Mouse (Mus musculus) liver, embryonic 11.5 days (tissue): ENCODE data around the gene Etv1. TPM values are rescaled to one million over a fixed set of nuclear protein-coding genes. Genes with fewer than 3 reads are reported as not detected.

Source experiments
- ATAC-seq: fragments of 200-750 bp; cut with Nextera tagmentation; replicated peaks from 2 replicates; pipeline ENCODE4 v1.8.0; 2017; ENCODE audit warnings: moderate number of reproducible peaks, mild to moderate bottlenecking, moderate TSS enrichment, moderate library complexity; ENCODE audit not compliant: low FRiP score
- DNase-seq: peaks from one replicate; pipeline ENCODE4 v3.0.0-alpha.2; 2017; ENCODE audit warnings: low spot score
- H3K27ac ChIP-seq: fragments of 300-500 bp; sonication (generic); 2 replicates; pipeline ENCODE4 v1.5.1; 2014; ENCODE audit warnings: mild to moderate bottlenecking, low read depth, low read length, control low read depth
- H3K27me3 ChIP-seq: fragments of 300-500 bp; sonication (generic); replicated peaks from 2 replicates; pipeline ENCODE4 v1.6.1; 2014; ENCODE audit warnings: low read length, mixed read lengths; ENCODE audit not compliant: control insufficient read depth, insufficient read depth
- H3K36me3 ChIP-seq: fragments of 300-500 bp; sonication (generic); 2 replicates; pipeline ENCODE4 v1.6.1; 2014; ENCODE audit warnings: mild to moderate bottlenecking, low read length, moderate library complexity, mixed read lengths; ENCODE audit not compliant: control insufficient read depth, insufficient read depth
- H3K4me1 ChIP-seq: fragments of 300-500 bp; sonication (generic); replicated peaks from 2 replicates; pipeline ENCODE4 v1.6.1; 2014; ENCODE audit warnings: low read length, mixed read lengths; ENCODE audit not compliant: control insufficient read depth, insufficient read depth
- H3K4me2 ChIP-seq: fragments of 300-500 bp; sonication (generic); 2 replicates; pipeline ENCODE4 v1.6.1; 2014; ENCODE audit warnings: mild to moderate bottlenecking, control low read depth, moderate library complexity
- H3K4me3 ChIP-seq: fragments of 300-500 bp; sonication (generic); 2 replicates; pipeline ENCODE4 v1.5.1; 2014; ENCODE audit warnings: low read depth, low read length, control low read depth
- H3K9ac ChIP-seq: fragments of 300-500 bp; sonication (generic); 2 replicates; pipeline ENCODE4 v1.6.1; 2014; ENCODE audit warnings: low read depth, low read length, control low read depth
- H3K9me3 ChIP-seq: fragments of 300-500 bp; sonication (generic); 2 replicates; pipeline ENCODE4 v1.6.1; 2016; ENCODE audit warnings: low read length, inconsistent platforms, mixed read lengths; ENCODE audit not compliant: control insufficient read depth
- WGBS: fragments of 180-500 bp; shearing (Covaris S2); extraction: QIAGEN DNeasy Blood & Tissue Kit; methylation state at CpG from one replicate; pipeline ENCODE4 v1.1.7; 2014; 5-methylcytosine and 5-hydroxymethylcytosine counted together
- polyA plus RNA-seq: library from polyadenylated mRNA; unstranded; fragments of >200 nt; fragmentation: Nextera tagmentation; extraction: Ambion mirVana; gene quantifications from 2 replicates; pipeline ENCODE4 v1.2.1, GENCODE M21; 2014

Etv1 gene
- polyA plus RNA-seq, 1 experiment from 2014 or later = 4.9 TPM

- Histone ChIP-seq H3K4me2 (peak overlapping the region; percentile 97), H3K27ac (no peak overlapping the region), H3K9ac (no peak overlapping the region), H3K36me3 (no peaks in the 10 kb centered on the region), H3K4me1 (0 out of 2 replicates have a peak, but pooled peaks cover 3% of the 10 kb centered on the region), H3K9me3 (no peaks in the 10 kb centered on the region), H3K4me3 (peak overlapping the region; percentile 61), H3K27me3 (no peaks in the 10 kb centered on the region)
- DNase-seq (peak; percentile 35), ATAC-seq (no peak)
- WGBS = under 1% methylated on average over 11 of the region's 11 CpGs
Observed at GRCm38 (mm10) chr12:38780955-38781304, 1.8 kb downstream of the Etv1 start.

- Histone ChIP-seq H3K27me3 (no peaks in the 10 kb centered on the region), H3K4me1 (0 out of 2 replicates have a peak, but pooled peaks cover 3% of the 10 kb centered on the region), H3K27ac (no peak overlapping the region), H3K9me3 (no peaks in the 10 kb centered on the region), H3K36me3 (no peaks in the 10 kb centered on the region), H3K9ac (no peak overlapping the region), H3K4me3 (no peak overlapping the region), H3K4me2 (peak overlapping the region; percentile 97)
- WGBS = 44% methylated on average over 6 of the region's 6 CpGs
- DNase-seq (no peak), ATAC-seq (no peak)
Observed at GRCm38 (mm10) chr12:38781686-38782085, 2.5 kb downstream of the Etv1 start.

- Histone ChIP-seq H3K4me1 (0 out of 2 replicates have a peak, but pooled peaks cover 3% of the 10 kb centered on the region), H3K27me3 (no peaks in the 10 kb centered on the region), H3K9ac (no peak overlapping the region), H3K4me2 (no peak overlapping the region), H3K36me3 (no peaks in the 10 kb centered on the region), H3K4me3 (no peak overlapping the region), H3K27ac (no peak overlapping the region), H3K9me3 (no peaks in the 10 kb centered on the region)
- ATAC-seq (no peak), DNase-seq (no peak)
- WGBS = 74% methylated on average over 1 of the region's 1 CpGs
Observed at GRCm38 (mm10) chr12:38783291-38783690, 4.1 kb downstream of the Etv1 start.

GRCm38 (mm10) chr12:38784221-38784620, 5.0 kb downstream of the Etv1 start:
- Histone ChIP-seq H3K27me3 (no peaks in the 10 kb centered on the region), H3K4me1 (0 out of 2 replicates have a peak, but pooled peaks cover 3% of the 10 kb centered on the region), H3K9me3 (no peaks in the 10 kb centered on the region), H3K9ac (no peak overlapping the region), H3K4me3 (no peak overlapping the region), H3K27ac (no peak overlapping the region), H3K4me2 (no peak overlapping the region), H3K36me3 (no peaks in the 10 kb centered on the region)
- 16% methylated on average over 1 of the region's 1 CpGs for WGBS
- no peak for DNase-seq
- ATAC-seq = no peak

- Histone ChIP-seq H3K9ac (no peak overlapping the region), H3K36me3 (no peaks in the 10 kb centered on the region), H3K4me3 (no peak overlapping the region), H3K27me3 (no peaks in the 10 kb centered on the region), H3K9me3 (no peaks in the 10 kb centered on the region), H3K4me1 (no peaks in the 10 kb centered on the region), H3K4me2 (no peak overlapping the region), H3K27ac (no peak overlapping the region)
- DNase-seq (no peak), ATAC-seq (no peak)
- WGBS = 85% methylated on average over 4 of the region's 4 CpGs
Observed at GRCm38 (mm10) chr12:38786571-38786970, 7.4 kb downstream of the Etv1 start.

- H3K9me3 ChIP-seq = no peaks in the 10 kb centered on the region
- no peaks in the 10 kb centered on the region for H3K27me3 ChIP-seq
- H3K27ac ChIP-seq = no peak overlapping the region
- DNase-seq (no peak), ATAC-seq (no peak)
- no peak overlapping the region for H3K9ac ChIP-seq
- no peak overlapping the region for H3K4me2 ChIP-seq
- no peaks in the 10 kb centered on the region for H3K36me3 ChIP-seq
- no peak overlapping the region for H3K4me3 ChIP-seq
- WGBS = 59% methylated on average over 3 of the region's 3 CpGs
- H3K4me1 ChIP-seq = no peaks in the 10 kb centered on the region
Observed at GRCm38 (mm10) chr12:38787704-38788103, 8.5 kb downstream of the Etv1 start.

GRCm38 (mm10) chr12:38788621-38789020, 9.4 kb downstream of the Etv1 start:
- Histone ChIP-seq H3K4me1 (no peaks in the 10 kb centered on the region), H3K9ac (no peak overlapping the region), H3K4me3 (no peak overlapping the region), H3K27ac (no peak overlapping the region), H3K27me3 (no peaks in the 10 kb centered on the region), H3K36me3 (no peaks in the 10 kb centered on the region), H3K9me3 (no peaks in the 10 kb centered on the region), H3K4me2 (no peak overlapping the region)
- ATAC-seq = no peak
- WGBS = 45% methylated on average over 6 of the region's 6 CpGs
- no peak for DNase-seq

- H3K27ac ChIP-seq = no peak overlapping the region
- 90% methylated on average over 10 of the region's 10 CpGs for whole genome bisulfite sequencing
- H3K4me3 ChIP-seq = no peak overlapping the region
- ATAC-seq = no peak
- H3K4me1 ChIP-seq = no peaks in the 10 kb centered on the region
- no peak overlapping the region for H3K4me2 ChIP-seq
- H3K36me3 ChIP-seq = no peaks in the 10 kb centered on the region
- DNase-seq = no peak
- H3K27me3 ChIP-seq = no peaks in the 10 kb centered on the region
- no peak overlapping the region for H3K9ac ChIP-seq
- H3K9me3 ChIP-seq = no peaks in the 10 kb centered on the region
Observed at GRCm38 (mm10) chr12:38789789-38790355, 10.7 kb downstream of the Etv1 start.

GRCm38 (mm10) chr12:38793076-38793475, 13.9 kb downstream of the Etv1 start:
- no peaks in the 10 kb centered on the region for H3K27me3 ChIP-seq
- H3K9ac ChIP-seq = no peak overlapping the region
- no peak overlapping the region for H3K4me3 ChIP-seq
- no peaks in the 10 kb centered on the region for H3K36me3 ChIP-seq
- no peak overlapping the region for H3K27ac ChIP-seq
- no peaks in the 10 kb centered on the region for H3K4me1 ChIP-seq
- WGBS = 78% methylated on average over 4 of the region's 4 CpGs
- H3K4me2 ChIP-seq = no peak overlapping the region
- no peaks in the 10 kb centered on the region for H3K9me3 ChIP-seq
- no peak for ATAC-seq
- no peak for DNase-seq
